Mouse (Mus musculus) duodenum, adult 2 months (tissue): ENCODE measurements around the gene Gm4881. TPM values are rescaled to one million over a fixed set of nuclear protein-coding genes. Genes with fewer than 3 reads are reported as not detected.

ENCODE experiments used
- polyA plus RNA-seq: library from polyadenylated mRNA; depleted of rRNA; stranded (reverse); fragments of >200 nt; gene quantifications from 2 replicates; pipeline ENCODE4 v1.2.3, GENCODE M21; 2012; ENCODE audit warnings: low replicate concordance; rRNA removed

The Gm4881 gene
- polyA plus RNA-seq = not detected in 2 replicates

GRCm38 (mm10) chr7:24944257-24944950 lies at the start of gene Gm4881:
TSS of gene Gm4881 (minus strand) at chr7:24944494.

GRCm38 (mm10) chr7:24971972-24972893 lies 27.9 kb upstream of the Gm4881 start, which contains the start of gene Rabac1:
TSS of gene Rabac1 (minus strand) at chr7:24972754.

DNA sequence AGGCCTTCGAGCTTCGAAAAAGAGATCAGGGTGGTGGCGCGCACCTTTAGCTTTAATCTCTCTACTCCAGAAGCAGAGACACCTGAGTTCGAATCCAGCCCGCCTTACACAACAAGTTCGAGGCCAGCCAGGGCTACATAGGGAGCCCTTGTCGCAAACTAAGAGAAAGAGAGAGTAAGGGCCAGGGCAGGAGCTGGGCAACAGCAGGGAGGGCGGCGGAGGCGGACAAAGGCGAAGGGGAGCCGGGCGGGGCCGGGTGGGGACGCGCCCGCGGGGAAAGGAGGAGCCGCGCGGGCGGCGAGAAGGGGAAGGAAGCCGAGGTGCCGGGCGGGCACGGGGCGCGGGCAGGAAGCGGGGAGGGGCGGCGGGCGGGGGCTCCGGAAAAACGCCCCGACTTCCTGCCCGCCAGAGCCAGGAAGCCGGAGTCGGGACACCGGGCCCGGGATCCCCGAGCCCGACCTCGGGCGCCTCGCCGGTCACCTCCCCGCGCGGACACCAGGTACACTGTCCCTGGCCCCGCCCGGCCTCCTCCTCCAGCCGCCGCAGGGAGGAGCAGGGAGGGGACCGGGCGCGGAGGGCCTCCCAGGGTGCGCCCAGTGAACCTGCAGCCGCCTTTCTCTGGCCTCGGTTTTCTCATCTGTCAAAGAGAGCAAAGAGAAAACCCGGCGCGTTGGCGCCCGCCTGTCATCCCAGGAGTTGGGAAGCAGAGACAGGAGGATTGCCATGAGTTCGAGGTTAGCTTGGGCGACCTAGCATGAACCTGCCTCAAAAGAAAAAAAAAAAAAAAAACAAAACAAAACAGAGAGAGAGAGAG lies 41.5 kb downstream of the Gm4881 start, which contains the start of gene Arhgef1:
Gene Arhgef1, plus strand, starts transcription at position 283 of the 814 bp plus-strand sequence.

GRCm38 (mm10) chr7:24897224-24897623 lies 47.1 kb downstream of the Gm4881 start, which contains the start of gene Cd79a:
TSS of gene Cd79a (plus strand) at chr7:24897381.

DNA sequence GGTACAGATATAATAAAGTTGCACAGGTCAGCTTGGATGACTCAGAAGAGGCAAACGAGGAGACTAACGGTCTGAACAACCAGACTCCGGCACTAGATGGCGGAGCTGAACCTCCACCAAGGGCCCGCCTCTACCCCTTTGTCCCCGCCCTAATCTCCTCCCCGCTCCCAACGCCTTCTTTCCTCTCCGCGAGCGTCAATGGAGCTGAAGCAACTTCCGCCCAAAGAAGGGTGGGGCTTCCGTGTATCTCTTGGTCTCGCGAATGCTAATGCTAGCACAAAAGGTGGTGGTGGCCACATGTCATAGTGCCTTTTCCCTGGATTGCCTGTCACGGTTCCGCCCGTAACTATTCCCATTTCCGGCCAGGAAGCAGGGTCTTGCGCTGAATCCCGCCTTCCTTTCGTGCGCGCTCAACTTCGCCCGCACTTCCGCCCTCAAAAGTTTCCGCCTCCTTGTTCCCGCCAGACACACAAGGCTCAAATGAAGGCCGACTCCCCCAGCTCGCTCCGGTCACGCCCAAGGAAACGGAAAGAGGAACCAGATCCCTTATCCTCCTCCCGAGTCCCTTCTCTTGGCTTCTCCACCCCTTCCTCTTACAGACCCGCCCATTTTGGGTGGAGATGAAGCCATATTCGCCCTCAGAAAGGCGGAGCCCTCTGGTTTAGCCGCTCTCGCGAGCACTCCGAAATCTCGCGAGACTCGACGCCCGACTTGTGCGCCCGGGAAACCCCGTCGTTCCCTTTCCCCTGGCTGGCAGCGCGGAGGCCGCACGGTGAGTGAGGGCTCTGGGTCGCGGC lies 60.2 kb downstream of the Gm4881 start, which contains the start of gene Rps19:
Gene Rps19, plus strand, starts transcription at position 476 of the 797 bp plus-strand sequence.

Other genes starting within 250 kb of the Gm4881 start
- gene BC049730, start 235.3 kb downstream of the Gm4881 start, polyA plus RNA-seq = not detected in 2 replicates
- gene Gm4763, start 217.6 kb downstream of the Gm4881 start, polyA plus RNA-seq = not detected in 2 replicates
- 2.4 and 6.6 TPM in 2 replicates for gene Cd177, start 184.2 kb downstream of the Gm4881 start, polyA plus RNA-seq
- gene Ceacam10, start 167.3 kb downstream of the Gm4881 start, polyA plus RNA-seq = 3.0 and 4.2 TPM in 2 replicates
- 0.31 TPM in 1 of 2 replicates, not detected in the other for gene Gm9844, start 82.3 kb downstream of the Gm4881 start, polyA plus RNA-seq
- not detected in 2 replicates for gene Lypd4, start 74.6 kb downstream of the Gm4881 start, polyA plus RNA-seq
- gene Dmrtc2, start 74.4 kb downstream of the Gm4881 start, polyA plus RNA-seq = not detected in 2 replicates
- 315 and 337 TPM in 2 replicates for gene Rps19, start 60.1 kb downstream of the Gm4881 start, polyA plus RNA-seq
- 31.8 and 52.6 TPM in 2 replicates for gene Cd79a, start 47.1 kb downstream of the Gm4881 start, polyA plus RNA-seq
- 128 and 140 TPM in 2 replicates for gene Arhgef1, start 41.6 kb downstream of the Gm4881 start, polyA plus RNA-seq
- 244 and 287 TPM in 2 replicates for gene Rabac1, start 28.3 kb upstream of the Gm4881 start, polyA plus RNA-seq
- gene Atp1a3, start 61.5 kb upstream of the Gm4881 start, polyA plus RNA-seq = 1.6 and 4.1 TPM in 2 replicates
- gene Grik5, start 127.9 kb upstream of the Gm4881 start, polyA plus RNA-seq = 19.8 and 24.4 TPM in 2 replicates
- gene Zfp574, start 128.1 kb upstream of the Gm4881 start, polyA plus RNA-seq = 34.5 and 39.7 TPM in 2 replicates
- 1.8 and 3.3 TPM in 2 replicates for gene Pou2f2, start 235.2 kb upstream of the Gm4881 start, polyA plus RNA-seq